Mouse (Mus musculus) liver, embryonic 14.5 days (tissue): ENCODE data around the gene Snx11.

ENCODE experiments used
- CTCF ChIP-seq: IDR thresholded peaks from 2 replicates; pipeline ENCODE4 v1.5.1; 2016; ENCODE audit warnings: antibody characterized with exemption, low read depth, control low read depth
- EP300 ChIP-seq: IDR thresholded peaks from 2 replicates; pipeline ENCODE4 v1.6.1; 2016; ENCODE audit warnings: antibody characterized with exemption, low read depth

DNA sequence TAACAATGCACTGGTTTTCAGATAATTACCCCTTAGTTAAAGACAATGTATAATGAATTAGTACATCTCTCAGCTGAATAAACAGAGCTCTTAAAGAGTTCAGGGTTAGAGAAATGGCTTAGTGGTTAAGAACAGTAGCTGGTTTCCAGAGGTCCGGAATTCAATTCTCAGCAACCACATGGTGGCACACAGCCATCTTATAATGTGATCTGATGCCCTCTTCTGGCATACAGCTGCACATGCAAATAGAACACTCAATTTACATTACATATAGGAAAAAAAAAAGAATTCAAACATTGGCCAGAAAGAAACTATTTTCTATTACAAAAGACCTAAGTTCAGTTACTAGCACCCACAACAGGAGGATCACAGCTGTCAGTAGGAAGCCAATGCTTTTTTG is 19.2 kb upstream of the Snx11 start:
- TF ChIP-seq CTCF = peak; percentile 37; the same call in 1 of the 2 replicates
- TF ChIP-seq EP300 = no peak
